Mouse (Mus musculus) kidney, embryonic 14.5 days (tissue): ENCODE results near the gene Gmnn. TPM values are rescaled to one million over a fixed set of nuclear protein-coding genes. Genes with fewer than 3 reads are reported as not detected.
A peak's percentile ranks its signal among the peaks of the same experiment; 100 is the strongest.

Experiments
- ATAC-seq: fragments of 200-750 bp; cut with Nextera tagmentation; 2 replicates; pipeline ENCODE4 v1.8.0; 2017; ENCODE audit warnings: moderate number of reproducible peaks, mild to moderate bottlenecking, moderate TSS enrichment, moderate library complexity; ENCODE audit not compliant: low FRiP score, low TSS enrichment
- H3K27ac ChIP-seq: fragments of 300-500 bp; sonication (generic); 2 replicates; pipeline ENCODE4 v1.5.1; 2014; ENCODE audit warnings: low read depth, mild to moderate bottlenecking, low read length, moderate library complexity, mixed read lengths
- H3K27me3 ChIP-seq: fragments of 300-500 bp; sonication (generic); 2 replicates; pipeline ENCODE4 v1.6.1; 2014; ENCODE audit warnings: mild to moderate bottlenecking, low read length; ENCODE audit not compliant: control insufficient read depth, insufficient read depth
- H3K36me3 ChIP-seq: fragments of 300-500 bp; sonication (generic); 2 replicates; pipeline ENCODE4 v1.6.1; 2014; ENCODE audit warnings: low read length, mixed read lengths; ENCODE audit not compliant: control insufficient read depth, insufficient read depth
- H3K4me1 ChIP-seq: fragments of 300-500 bp; sonication (generic); 2 replicates; pipeline ENCODE4 v1.6.1; 2014; ENCODE audit warnings: low read length, mixed read lengths; ENCODE audit not compliant: control insufficient read depth, insufficient read depth
- H3K4me2 ChIP-seq: fragments of 300-500 bp; sonication (generic); replicated peaks from 2 replicates; pipeline ENCODE4 v1.6.1; 2014; ENCODE audit warnings: low read depth, mild to moderate bottlenecking, low read length
- H3K4me3 ChIP-seq: fragments of 300-500 bp; sonication (generic); 2 replicates; pipeline ENCODE4 v1.5.1; 2014; ENCODE audit warnings: mild to moderate bottlenecking, low read length
- H3K9ac ChIP-seq: fragments of 300-500 bp; sonication (generic); 2 replicates; pipeline ENCODE4 v1.6.1; 2014; ENCODE audit warnings: low read depth, mild to moderate bottlenecking, low read length, moderate library complexity
- H3K9me3 ChIP-seq: fragments of 300-500 bp; sonication (generic); 2 replicates; pipeline ENCODE4 v1.6.1; 2016; ENCODE audit warnings: low read length; ENCODE audit not compliant: control insufficient read depth
- WGBS: fragments of 180-500 bp; shearing (Covaris S2); extraction: QIAGEN DNeasy Blood & Tissue Kit; methylation state at CpG from one replicate; pipeline ENCODE4 v1.1.7; 2014; 5-methylcytosine and 5-hydroxymethylcytosine counted together
- polyA plus RNA-seq: library from polyadenylated mRNA; unstranded; fragments of >200 nt; fragmentation: Nextera tagmentation; extraction: Ambion mirVana; gene quantifications from 2 replicates; pipeline ENCODE4 v1.2.1, GENCODE M21; 2014

Gmnn gene
- polyA plus RNA-seq, 1 experiment from 2014 or later, result 134 TPM

DNA sequence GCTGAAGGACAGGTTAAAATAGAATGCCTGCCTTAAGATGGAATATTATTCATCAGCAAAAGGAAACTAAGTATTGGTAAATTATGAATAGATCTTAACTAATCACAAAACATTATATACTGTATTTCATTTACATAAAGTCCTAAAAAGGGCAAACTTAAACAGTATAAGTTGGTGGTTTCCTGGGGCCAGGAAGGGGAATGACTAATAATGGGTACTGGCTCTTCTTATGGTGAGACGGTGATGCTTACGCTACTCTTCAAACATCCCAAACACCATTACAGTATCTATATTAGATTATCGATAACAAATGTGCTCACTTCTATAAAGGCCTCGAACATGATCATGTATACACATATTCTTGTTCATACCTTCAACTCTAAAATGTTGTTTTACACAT lies 37.0 kb upstream of the Gmnn start:
- Histone ChIP-seq H3K27ac (no peak overlapping the region), H3K9me3 (no peaks in the 10 kb centered on the region), H3K4me1 (peaks cover 10% of the 10 kb centered on the region; the same call in 1 of the 2 replicates), H3K4me3 (no peak overlapping the region), H3K27me3 (no peaks in the 10 kb centered on the region), H3K9ac (no peak overlapping the region), H3K4me2 (no peak overlapping the region), H3K36me3 (no peaks in the 10 kb centered on the region)
- ATAC-seq, result no peak
- WGBS, result 96% methylated on average over 4 of the region's 4 CpGs

DNA sequence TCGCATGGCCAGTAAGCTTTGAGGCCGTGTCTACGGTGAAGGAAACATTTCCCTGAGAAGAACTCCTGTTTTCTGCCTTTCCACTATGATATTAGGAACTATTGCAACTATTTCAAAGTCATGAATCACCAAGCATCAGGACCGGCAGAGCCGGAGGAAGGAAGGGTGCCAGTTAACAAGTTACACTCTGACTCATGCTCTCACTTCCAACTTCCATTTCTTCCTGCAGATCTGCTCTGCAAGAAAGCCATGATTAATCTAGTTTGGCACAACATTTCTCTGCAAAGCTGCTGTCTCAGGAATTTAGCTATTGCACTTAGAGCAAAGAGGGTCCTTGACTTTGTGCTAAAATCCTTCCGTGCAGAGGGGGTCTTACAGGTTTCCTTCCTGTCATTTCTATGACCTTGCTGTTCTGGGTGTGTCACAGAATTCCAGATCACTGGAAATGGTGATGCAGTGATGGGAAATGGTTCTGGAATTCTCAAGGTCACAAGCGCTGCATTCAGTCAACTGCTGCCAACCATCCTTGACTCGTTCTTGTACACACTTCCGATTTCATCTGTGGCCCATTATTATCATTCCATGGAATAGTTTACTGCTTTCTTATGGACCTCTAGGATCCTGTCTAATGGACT lies 30.8 kb upstream of the Gmnn start:
- no peak overlapping the region for H3K27ac ChIP-seq
- no peak overlapping the region for H3K9ac ChIP-seq

DNA sequence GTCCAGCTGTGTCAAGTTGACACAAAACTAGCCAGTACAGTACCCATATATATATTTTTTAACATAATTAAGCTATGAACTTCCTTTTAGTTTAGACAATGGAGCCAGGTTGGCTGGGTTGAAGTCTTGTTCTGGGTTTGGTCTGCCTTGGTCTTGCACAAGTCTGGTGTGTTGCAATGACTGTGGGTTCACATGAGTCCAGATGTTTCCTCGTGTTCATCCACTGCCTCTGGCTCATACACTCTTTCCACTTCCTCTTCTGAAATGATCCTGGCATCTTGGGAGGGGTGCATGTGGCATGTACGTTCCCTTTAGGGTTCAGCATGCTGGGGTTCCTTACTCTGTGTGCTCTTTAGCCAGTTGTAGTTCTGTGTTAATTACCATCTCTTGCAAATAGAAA lies 29.6 kb upstream of the Gmnn start:
- no peaks in the 10 kb centered on the region for H3K27me3 ChIP-seq
- 82% methylated on average over 2 of the region's 2 CpGs for WGBS

More for the DNA sequence above, 30.8 kb upstream of the Gmnn start:
- no peak for ATAC-seq
- WGBS, result 86% methylated on average over 9 of the region's 9 CpGs
- Histone ChIP-seq H3K4me2 (no peak overlapping the region), H3K9me3 (no peaks in the 10 kb centered on the region), H3K4me3 (no peak overlapping the region), H3K4me1 (no peaks in the 10 kb centered on the region), H3K36me3 (no peaks in the 10 kb centered on the region), H3K27me3 (no peaks in the 10 kb centered on the region)

DNA sequence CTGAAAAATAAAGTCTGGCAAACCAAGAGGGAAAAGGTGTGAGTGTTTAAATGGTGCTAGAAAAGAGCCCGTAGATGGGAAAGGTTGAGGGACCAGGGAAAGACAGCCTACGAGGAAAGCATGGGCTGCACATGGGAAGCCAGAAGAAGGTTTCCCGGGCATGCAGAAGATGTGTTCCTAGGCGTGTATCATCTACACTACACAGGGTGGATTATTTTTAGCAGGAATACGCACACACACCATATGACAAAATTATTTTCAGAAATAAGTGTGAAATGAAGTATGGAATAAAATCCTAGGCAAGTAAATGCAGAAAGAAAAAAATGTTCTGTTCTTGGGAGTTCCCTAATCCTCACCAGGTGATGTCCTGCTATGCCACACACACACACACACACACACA lies 25.8 kb upstream of the Gmnn start:
- H3K36me3 ChIP-seq, result no peaks in the 10 kb centered on the region
- H3K4me3 ChIP-seq, result no peak overlapping the region
- 89% methylated on average over 5 of the region's 5 CpGs for WGBS

More for the DNA sequence above, 29.6 kb upstream of the Gmnn start:
- Histone ChIP-seq H3K9ac (no peak overlapping the region), H3K36me3 (no peaks in the 10 kb centered on the region), H3K9me3 (no peaks in the 10 kb centered on the region), H3K4me2 (no peak overlapping the region), H3K4me1 (no peaks in the 10 kb centered on the region), H3K27ac (no peak overlapping the region), H3K4me3 (no peak overlapping the region)
- ATAC-seq, result no peak

DNA sequence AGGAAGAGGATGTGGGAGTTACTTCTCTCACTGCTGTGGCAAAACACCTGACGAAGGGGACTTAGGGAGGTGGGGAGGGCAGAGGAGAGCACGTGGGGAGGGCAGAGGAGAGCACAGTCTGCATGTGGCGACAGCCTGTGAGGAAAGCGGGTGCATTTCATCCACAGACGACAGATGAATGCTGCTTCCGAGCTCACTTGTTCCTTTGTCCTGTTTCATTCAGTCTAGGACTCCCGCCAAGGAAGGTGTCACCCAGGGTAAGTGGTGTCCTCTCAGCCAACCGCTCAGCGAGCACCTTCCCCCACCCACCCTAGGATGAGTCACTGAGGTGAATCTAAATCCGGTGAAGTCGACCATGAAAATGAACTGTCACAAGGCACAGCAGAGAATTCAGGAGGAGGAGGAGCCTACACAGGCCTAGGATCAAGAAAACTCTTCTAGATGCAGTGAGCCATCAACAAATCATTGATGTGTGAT lies 24.3 kb upstream of the Gmnn start:
- H3K9me3 ChIP-seq, result no peaks in the 10 kb centered on the region
- no peaks in the 10 kb centered on the region for H3K4me1 ChIP-seq
- H3K36me3 ChIP-seq, result no peaks in the 10 kb centered on the region
- 35% methylated on average over 11 of the region's 11 CpGs for WGBS
- no peak overlapping the region for H3K27ac ChIP-seq
- ATAC-seq, result peak; percentile 89
- no peak overlapping the region for H3K4me2 ChIP-seq
- H3K9ac ChIP-seq, result no peak overlapping the region
- no peak overlapping the region for H3K4me3 ChIP-seq
- no peaks in the 10 kb centered on the region for H3K27me3 ChIP-seq

More for the DNA sequence above, 25.8 kb upstream of the Gmnn start:
- H3K9ac ChIP-seq, result no peak overlapping the region
- no peaks in the 10 kb centered on the region for H3K4me1 ChIP-seq
- no peaks in the 10 kb centered on the region for H3K9me3 ChIP-seq
- no peak for ATAC-seq
- H3K27ac ChIP-seq, result no peak overlapping the region
- H3K4me2 ChIP-seq, result no peak overlapping the region
- no peaks in the 10 kb centered on the region for H3K27me3 ChIP-seq

DNA sequence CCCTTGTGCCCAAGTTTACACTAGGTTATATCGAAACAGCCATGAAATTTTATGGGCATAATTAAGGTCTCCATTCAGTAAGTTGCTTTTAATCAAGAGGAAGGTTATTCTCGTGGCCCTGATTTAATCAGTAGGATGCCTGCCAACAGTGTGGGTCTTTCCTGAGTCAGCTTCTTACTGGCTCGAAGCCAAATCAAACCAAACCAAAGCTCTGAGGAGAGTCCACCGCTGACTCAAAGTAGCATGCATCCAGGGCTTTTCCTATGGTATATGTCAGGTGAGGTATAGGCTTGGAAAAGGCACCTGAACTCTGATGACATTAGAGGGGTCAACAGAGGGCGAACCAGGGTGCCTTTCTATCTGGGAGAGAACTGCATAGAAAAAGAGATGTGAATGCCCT lies 20.2 kb upstream of the Gmnn start:
- no peak overlapping the region for H3K4me2 ChIP-seq
- H3K9ac ChIP-seq, result no peak overlapping the region
- no peaks in the 10 kb centered on the region for H3K9me3 ChIP-seq
- H3K27ac ChIP-seq, result no peak overlapping the region
- no peaks in the 10 kb centered on the region for H3K27me3 ChIP-seq
- no peaks in the 10 kb centered on the region for H3K36me3 ChIP-seq
- no peaks in the 10 kb centered on the region for H3K4me1 ChIP-seq
- H3K4me3 ChIP-seq, result no peak overlapping the region
- no peak for ATAC-seq
- 60% methylated on average over 5 of the region's 5 CpGs for WGBS

DNA sequence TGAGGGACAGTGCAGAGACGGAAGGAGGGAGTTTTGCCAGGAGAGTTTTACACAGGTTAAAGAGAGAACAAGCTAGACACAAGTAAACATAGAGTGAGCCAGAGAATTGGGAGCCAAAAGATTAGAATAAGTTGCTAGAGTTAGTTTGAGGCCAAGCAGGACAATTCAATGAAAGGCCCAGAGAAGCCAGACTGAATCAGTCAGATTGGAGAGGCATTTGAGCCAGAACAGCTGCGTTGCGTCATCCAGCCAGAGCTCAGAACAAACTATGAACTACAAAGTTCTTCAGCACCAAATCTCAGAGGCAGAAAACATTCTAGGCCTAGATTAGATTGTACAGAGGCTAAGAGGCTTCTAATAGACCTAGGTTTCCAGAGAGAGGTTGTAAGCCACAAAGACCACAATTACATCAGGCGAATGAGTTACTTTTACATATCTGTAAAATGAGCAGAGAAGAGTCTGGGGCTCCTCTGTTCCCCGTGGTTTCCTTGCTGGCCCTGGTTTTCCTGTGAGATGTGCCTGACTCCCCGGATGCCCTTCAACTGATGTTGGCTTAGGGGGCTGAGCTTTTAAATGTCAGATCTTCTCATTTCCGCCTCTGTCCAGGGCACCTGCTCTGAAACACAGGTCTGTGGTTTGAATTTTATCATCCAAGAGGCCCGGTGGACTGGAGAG lies 17.1 kb upstream of the Gmnn start:
- H3K4me2 ChIP-seq, result no peak overlapping the region
- whole genome bisulfite sequencing, result 79% methylated on average over 8 of the region's 8 CpGs
- no peaks in the 10 kb centered on the region for H3K36me3 ChIP-seq
- no peak overlapping the region for H3K27ac ChIP-seq
- H3K9me3 ChIP-seq, result no peaks in the 10 kb centered on the region
- no peaks in the 10 kb centered on the region for H3K27me3 ChIP-seq
- no peak overlapping the region for H3K9ac ChIP-seq
- no peak overlapping the region for H3K4me3 ChIP-seq
- H3K4me1 ChIP-seq, result no peaks in the 10 kb centered on the region
- ATAC-seq, result no peak

DNA sequence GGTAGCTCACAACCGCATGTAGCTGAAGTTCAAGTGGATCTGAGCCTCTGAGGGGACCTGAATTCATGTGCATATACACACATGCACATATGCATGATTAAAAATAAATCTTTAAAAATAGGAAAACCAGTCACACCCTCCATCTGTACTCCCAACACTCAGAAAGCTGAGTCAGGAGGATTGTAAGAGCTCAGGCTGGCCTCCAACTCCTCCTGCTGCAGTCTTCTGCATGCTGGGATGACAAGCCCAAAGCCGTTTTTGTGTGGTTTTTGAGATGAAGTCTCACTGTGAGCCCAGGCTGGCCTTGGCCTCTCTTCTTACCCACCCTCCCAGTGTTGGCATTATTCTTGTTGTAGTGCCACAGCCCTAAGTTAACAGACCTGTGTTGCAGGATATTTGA lies 16.3 kb upstream of the Gmnn start:
- no peak for ATAC-seq
- Histone ChIP-seq H3K27ac (no peak overlapping the region), H3K9me3 (no peaks in the 10 kb centered on the region), H3K36me3 (no peaks in the 10 kb centered on the region), H3K4me3 (no peak overlapping the region), H3K9ac (no peak overlapping the region), H3K4me2 (no peak overlapping the region), H3K27me3 (no peaks in the 10 kb centered on the region), H3K4me1 (no peaks in the 10 kb centered on the region)
- WGBS, result 78% methylated on average over 2 of the region's 2 CpGs

DNA sequence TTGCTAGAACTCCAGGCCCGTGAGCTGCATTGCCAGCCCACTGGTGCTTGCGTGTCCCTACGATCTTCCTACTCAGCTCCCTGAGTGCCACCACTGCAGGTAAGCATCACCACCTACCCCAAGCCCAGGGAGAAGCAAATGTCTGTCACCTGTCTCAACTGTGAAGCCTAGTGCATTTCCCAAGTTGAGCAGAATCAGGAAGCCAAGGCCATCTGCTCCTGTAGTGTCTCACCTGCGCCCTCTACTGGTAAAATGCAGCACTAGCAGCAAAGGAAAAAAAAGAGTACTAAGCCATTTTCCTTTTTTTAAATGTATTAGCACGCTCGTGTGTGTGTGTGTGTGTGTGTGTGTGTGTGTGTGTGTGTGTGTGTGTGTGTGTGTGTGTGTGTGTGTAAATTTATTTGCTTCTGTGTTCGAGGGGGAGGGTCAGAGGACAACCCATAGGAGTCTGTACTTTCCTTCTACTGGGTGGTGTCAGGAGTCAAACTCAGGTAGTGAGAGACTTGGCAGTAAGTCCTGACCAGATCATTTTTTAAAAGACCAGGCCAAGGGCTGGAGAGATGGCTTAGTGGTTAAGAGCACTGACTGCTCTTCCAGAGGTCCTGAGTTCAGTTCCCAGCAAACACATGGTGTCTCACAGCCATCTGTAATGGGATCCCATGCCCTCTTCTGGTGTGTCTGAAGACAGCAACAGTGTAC lies 14.6 kb upstream of the Gmnn start:
- Histone ChIP-seq H3K27me3 (no peaks in the 10 kb centered on the region), H3K9me3 (no peaks in the 10 kb centered on the region), H3K27ac (no peak overlapping the region), H3K9ac (no peak overlapping the region), H3K4me1 (no peaks in the 10 kb centered on the region), H3K4me3 (no peak overlapping the region), H3K36me3 (no peaks in the 10 kb centered on the region), H3K4me2 (no peak overlapping the region)
- no peak for ATAC-seq
- WGBS, result 48% methylated on average over 7 of the region's 7 CpGs
